Mouse (Mus musculus) frontal cortex, adult 2 months (tissue): ENCODE measurements around the gene Chchd1. TPM values are rescaled to one million over a fixed set of nuclear protein-coding genes. Genes with fewer than 3 reads are reported as not detected.

ENCODE experiments used
- DNase-seq, 2 experiments: peaks; one replicate each; pipeline ENCODE4 v3.0.0; 2022; ENCODE audit warnings: low spot score in 1 of 2; ENCODE audit errors: extremely low spot score in 1 of 2
- polyA plus RNA-seq: library from polyadenylated mRNA; depleted of rRNA; stranded (reverse); fragments of >200 nt; gene quantifications from 2 replicates; pipeline ENCODE4 v1.2.3, GENCODE M21; 2012

Gene Chchd1
- polyA plus RNA-seq, 1 experiment: 79.4 TPM

DNA sequence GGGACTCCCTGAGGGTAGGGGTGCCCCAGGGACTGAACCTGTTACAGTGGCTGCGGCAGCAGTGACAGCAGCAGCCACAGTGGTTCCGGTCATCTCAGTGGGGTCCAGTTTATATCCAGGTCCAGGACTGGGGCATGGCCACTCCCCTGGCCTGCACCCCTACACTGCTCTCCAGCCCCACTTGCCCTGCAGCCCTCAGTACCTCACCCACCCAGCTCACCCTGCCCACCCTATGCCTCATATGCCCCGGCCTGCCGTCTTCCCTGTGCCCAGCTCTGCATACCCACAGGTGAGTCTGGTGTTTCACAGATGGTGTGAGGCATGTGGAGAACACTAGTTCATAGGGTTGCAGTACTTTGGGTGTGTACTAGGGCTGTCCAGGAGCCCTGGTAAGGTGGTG is 18.6 kb downstream of the Chchd1 start:
- no peak for DNase-seq

DNA sequence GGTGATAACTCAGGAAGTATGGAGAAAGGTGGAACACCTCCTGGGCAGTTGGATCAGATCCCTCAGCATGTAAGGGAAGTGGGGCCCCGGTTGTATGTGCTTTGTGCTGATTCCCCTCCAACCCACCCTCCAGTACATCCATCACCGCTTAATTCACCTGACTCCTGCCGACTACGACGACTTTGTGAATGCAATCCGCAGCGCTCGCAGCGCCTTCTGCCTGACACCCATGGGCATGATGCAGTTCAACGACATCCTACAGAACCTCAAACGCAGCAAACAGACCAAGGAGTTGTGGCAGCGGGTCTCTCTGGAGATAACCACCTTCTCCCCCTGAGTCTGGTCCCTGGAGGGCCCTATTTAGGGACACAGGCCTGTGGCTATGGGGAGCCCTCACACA is 20.2 kb downstream of the Chchd1 start:
- no peak for DNase-seq

GRCm38 (mm10) chr14:20724043-20724442 is 21.2 kb downstream of the Chchd1 start:
- peak; percentile 56 to 86 for DNase-seq

GRCm38 (mm10) chr14:20725660-20726339 is 23.0 kb downstream of the Chchd1 start:
- no peak for DNase-seq

GRCm38 (mm10) chr14:20729871-20730270 is 27.1 kb downstream of the Chchd1 start:
- no peak for DNase-seq

DNA sequence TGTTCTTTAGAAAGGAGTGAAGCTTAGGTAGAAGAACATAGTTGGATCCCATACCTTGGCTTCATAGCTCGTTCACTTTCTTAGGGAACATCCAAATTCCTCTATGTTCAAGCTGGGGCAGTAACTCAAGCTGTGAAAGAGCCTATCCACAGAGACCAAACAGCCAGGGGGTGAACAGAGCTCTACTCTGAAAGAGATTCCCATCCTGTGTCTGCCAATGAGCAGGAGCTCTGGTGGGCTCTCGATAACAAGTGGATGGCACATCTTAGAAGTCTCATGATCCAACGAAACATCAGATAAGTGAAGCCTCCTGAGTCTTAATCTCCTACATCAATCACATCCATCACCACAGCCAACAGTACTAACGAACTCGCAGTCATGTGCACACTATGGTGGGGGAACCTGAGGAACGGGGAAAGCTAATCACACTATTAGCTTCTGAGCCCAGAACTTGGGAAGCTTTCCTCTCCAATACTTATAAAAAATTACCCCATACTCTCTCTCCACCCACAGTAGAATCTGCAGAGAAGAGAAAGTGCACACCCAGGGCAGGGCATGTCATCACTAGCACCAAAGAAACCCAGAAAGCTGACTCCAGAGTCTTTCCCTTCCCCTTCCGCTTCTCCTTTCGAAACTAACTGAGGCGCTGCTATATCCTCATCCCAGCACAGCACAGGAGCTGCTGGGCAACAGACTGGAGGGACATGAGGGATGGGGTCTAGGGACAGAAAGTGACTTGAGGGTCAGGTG is 28.2 kb downstream of the Chchd1 start:
- DNase-seq: no peak

DNA sequence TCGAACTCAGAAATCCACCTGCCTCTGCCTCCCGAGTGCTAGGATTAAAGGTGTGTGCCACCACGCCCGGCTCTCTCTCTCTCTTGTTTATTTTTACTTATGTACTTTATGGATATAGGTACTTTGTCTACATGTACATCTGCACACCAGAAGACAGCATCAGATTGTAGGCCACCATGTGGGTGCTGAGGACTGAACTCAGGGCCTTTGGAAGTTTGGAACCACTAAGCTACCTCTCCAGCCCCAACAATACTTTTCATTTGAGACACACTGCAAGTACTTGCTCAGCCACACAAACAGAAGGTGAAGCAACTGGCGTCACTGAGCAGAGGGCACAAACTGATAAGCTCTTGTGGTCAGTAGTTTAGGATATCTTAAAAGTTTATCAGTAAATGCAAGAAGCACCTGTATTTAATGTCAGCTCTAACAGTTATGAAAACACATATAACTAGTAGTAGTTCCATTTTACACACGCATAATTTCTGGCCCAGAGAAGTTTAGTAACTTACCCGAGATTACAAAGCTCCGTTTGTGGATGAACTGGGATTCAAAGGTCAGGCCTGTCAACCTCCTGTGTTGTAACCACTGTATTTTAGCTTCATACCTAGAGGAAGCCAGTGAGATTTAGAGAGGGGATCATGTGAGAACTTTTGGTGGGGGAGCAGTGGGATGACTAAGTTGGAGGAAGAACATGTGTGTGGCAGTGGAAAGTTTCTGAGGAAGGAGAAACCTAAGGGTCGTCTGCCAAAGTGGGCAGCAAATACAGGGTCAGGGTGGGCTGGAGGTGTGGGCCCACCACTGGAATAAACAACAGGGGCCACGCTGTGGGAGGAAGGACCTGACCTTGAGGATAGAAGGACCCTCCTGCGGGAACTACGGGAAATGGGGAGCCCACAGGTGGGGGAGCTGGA is 30.5 kb downstream of the Chchd1 start:
- DNase-seq: no peak

DNA sequence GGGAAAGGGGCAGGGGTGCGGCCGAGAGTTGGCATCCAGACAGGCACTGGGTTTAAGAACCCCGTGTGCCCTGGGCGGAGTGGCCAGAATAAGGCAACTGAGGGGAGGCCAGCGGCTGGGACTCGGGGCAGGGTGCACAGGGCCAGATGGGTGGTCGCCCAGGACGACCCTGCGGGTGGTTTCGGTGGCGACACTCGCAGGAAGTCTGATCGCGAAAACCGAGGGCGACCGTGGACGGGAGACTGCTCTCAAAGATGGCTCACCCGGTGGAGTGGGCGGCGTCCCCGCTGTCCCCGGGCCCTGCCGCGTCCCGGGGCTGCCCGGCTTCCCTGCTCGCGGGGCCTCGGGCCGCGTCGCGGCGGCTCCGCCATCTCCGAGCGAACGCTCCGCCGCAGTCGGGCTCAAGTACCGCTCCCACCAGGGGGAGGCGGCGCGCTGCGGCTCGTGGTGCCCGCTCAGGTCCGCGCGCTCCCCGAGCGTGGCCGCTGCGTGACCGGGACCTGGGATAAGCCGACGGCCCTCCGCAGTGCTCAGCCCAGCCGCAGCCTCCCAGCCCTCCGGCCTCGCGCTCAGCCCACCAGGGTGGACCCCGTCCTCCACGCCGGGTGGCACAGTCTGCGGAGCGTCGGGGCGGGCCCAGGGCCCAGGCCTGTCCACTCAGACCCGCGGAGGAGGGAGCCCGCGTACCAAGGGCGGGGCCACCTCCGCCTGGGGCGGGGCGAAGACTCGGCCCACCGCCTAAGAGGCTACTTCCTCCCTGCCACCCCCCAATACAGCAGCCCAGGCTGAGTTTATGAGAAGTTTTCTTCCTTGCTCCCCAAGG is 31.4 kb downstream of the Chchd1 start, which contains the start of gene Ndst2:
Gene Ndst2, minus strand, starts transcription at position 611 of the 823 bp plus-strand sequence.
- peak in 1 of 2 experiments; percentile 84 for DNase-seq

DNA sequence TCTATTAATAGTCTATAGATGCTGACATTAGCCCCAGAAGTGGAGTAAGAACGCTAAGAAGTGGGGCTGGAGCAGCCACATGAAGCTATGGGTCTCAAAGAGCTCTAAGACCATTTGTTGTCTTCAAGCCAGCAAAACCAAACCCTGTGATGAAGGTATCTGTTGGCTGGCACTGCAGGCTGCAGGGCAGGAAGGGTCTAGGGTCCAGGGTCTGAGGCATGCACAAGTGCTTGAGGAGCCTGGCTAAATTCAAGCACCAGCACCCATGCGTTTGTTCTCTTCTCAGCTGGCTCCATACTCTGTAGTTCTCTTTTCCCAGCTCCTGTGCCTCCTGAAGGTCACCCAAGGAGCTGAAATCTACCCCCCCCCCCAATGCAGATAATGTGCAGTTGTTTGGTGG is 32.2 kb downstream of the Chchd1 start:
- DNase-seq: no peak

DNA sequence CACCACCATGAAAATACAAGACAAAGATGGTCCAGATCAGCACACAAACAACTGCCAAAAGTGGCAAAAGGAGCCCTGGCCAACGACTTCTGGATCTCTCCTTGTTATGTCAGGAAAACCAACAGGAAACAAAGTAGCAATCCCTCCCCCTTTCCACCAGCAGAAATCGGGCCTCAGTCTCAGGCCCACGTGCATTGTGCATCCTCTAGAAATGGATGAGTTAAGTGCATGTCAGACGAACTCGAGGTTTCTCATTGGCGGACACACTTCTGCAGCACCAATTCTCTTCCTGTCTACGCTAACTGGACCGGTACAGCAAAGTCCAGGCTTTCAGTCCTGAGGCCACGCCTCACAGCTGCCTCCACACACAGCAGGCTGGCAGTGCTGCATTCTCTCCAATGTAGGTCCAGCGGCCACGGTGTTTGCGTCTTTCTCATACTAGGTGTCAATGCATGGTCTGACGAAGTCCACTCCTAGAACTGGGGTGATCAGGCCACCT is 33.1 kb downstream of the Chchd1 start:
- no peak for DNase-seq

DNA sequence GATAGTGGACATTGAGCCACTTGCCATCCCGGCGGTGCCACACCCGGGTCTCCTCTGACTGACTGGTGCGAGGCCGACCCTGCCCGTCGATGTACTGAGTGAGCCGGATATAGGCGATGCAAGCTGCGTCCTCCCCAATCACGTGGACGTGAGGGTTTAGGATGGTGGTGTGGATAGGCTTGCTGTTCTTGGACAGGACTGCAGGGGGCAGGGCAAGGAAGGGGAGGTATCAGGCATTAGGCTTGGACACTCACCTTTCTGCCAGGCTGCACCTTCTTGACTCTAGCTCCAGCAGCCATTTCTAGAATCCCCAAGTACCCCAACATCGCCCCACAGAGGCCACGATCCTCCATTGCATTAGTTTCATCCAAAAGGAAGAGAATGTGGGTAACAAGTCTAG is 34.5 kb downstream of the Chchd1 start:
- peak in 1 of 2 experiments; percentile 64 for DNase-seq

GRCm38 (mm10) chr14:20738511-20738910 is 35.7 kb downstream of the Chchd1 start:
- DNase-seq: no peak

DNA sequence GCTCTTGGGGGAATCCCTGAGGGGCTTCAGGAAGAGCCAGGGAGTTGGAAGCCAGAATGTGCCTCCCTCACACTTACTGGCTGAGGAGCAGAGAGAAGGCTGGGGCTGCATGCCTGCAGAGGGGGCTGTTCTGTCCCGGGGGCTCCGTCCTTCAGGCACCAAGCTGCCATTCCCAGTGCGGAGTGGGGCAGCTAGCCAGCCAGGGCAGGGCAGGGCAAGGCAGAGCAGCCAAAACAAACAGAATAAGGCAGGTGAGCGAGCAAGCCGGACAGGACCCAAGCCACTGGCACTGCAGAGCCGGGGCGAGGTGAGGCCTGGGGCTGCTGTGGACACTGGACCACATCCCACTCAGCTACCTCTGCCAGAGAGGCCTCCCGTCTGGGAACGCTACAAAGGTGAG is 38.5 kb downstream of the Chchd1 start:
- no peak for DNase-seq

GRCm38 (mm10) chr14:20743614-20744013 is 40.8 kb downstream of the Chchd1 start:
- DNase-seq: no peak

DNA sequence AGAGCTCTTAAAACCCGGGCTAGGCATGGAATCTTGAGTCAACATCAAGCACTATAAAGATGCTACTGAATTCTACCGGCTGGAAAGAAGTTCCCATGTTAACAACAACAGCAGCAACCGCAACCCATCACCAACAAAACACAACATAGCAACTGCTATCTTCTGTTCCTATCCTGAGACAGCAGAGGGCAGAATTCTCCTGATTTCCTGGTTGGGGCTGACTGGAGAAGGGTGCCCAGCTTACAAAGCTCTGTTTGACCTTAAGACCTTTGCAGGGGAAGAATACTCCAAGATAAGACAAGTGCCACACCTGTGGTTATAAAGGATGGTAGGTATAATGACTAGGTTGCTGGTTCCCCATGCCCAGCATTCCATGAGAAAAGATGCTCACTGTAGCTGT is 44.1 kb downstream of the Chchd1 start:
- no peak for DNase-seq

DNA sequence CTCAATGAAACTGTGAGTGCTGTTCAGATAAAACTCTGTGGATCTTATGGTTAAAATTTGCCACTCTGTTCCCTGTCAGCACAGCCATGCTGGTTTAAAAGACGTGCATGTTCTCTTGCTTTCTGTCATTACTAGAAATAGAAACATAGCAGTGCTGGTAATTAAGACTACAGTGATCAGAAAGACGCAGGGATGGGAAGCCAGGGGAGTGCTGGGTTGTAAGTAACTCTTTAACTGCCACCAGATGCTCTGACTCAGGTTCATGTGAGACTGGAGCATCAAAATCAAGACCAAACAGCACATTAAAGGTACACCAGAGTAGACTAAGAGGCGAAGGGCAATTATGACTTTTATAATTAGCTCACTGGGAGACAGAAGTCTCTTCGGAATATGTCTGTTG is 45.6 kb downstream of the Chchd1 start:
- DNase-seq: no peak

GRCm38 (mm10) chr14:20749494-20750051 is 46.8 kb downstream of the Chchd1 start:
- no peak for DNase-seq

DNA sequence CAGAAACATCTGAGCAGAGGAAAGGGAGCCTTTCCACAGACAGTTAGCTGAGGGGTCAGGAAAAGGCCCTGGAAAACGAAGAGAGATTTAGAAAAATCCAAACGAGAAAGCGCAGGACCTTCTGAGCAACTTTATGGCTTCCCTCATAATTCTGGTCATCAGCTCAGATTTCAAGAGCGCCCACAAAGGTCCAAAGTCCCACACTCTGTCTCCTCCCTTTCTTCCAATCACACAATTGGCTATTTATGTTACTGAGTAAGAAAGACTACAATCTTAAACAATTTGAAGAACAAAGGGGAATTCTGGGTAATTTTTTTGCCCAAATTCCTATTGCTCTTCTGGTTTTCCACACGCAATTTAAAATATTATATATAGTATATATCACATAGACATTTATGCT is 47.7 kb downstream of the Chchd1 start:
- no peak for DNase-seq

DNA sequence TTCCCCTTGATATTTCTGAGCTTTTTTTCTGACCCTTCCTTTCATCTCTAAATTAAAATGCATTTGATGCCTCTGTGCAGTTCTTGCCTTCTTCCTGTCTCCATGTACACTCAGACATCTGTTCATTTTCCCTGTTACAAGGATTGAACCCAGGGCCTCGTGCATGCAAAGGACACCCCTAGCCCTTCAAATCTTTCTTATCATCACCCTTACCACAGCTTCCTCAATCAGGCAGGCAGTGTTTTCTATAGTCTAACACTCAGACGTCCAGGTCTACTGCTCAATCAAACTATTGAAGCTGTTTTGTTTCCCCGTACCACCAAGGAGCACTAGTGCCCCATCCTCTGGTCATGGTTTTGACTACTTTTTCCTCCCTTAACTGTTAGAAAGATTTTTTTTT is 51.0 kb downstream of the Chchd1 start:
- no peak for DNase-seq
